Mouse (Mus musculus) bone marrow, adult 2 months (tissue): ENCODE data around the gene Pef1. TPM values are rescaled to one million over a fixed set of nuclear protein-coding genes. Genes with fewer than 3 reads are reported as not detected.

ENCODE experiments used
- H3K27ac ChIP-seq: fragments of 200-500 bp; 2 replicates; pipeline ENCODE4 v1.5.1; 2012; ENCODE audit warnings: low read depth, mild to moderate bottlenecking, control low read depth, inconsistent platforms, low read length; ENCODE audit not compliant: control insufficient read depth, poor library complexity, insufficient read depth
- H3K4me1 ChIP-seq: fragments of 200-500 bp; 2 replicates; pipeline ENCODE4 v1.6.1; 2011; ENCODE audit warnings: low read length; ENCODE audit not compliant: control insufficient read depth, insufficient read depth
- H3K4me3 ChIP-seq: fragments of 200-500 bp; replicated peaks from 2 replicates; pipeline ENCODE3; 2011; ENCODE audit warnings: mild to moderate bottlenecking, low read depth, low read length, control low read depth; ENCODE audit not compliant: control insufficient read depth
- CTCF ChIP-seq: fragments of 200-500 bp; IDR thresholded peaks from 2 replicates; pipeline ENCODE4 v1.5.1; 2011; ENCODE audit warnings: low read length, control low read depth; ENCODE audit not compliant: control insufficient read depth, insufficient read depth
- POLR2A ChIP-seq: fragments of 200-500 bp; IDR thresholded peaks from 2 replicates; pipeline ENCODE4 v1.6.1; 2011; ENCODE audit warnings: low read depth, mild to moderate bottlenecking, control low read depth, low read length, borderline replicate concordance; ENCODE audit not compliant: control insufficient read depth
- WGBS: fragments of 180-500 bp; shearing (Covaris S2); methylation state at CpG from one replicate; pipeline ENCODE4 v1.1.7; 2018; 5-methylcytosine and 5-hydroxymethylcytosine counted together
- polyA plus RNA-seq: library from polyadenylated mRNA; stranded (reverse); fragments of >200 nt; gene quantifications from 2 replicates; pipeline ENCODE4 v1.2.4, GENCODE M21; 2011; ENCODE audit warnings: low replicate concordance; ENCODE audit not compliant: missing spikeins, insufficient read depth, insufficient read length

The Pef1 gene
- polyA plus RNA-seq, 1 experiment, result 32.6 TPM

GRCm38 (mm10) chr4:130120752-130121151, 18.4 kb downstream of the Pef1 start:
- no peaks in the 10 kb centered on the region for H3K4me1 ChIP-seq
- H3K27ac ChIP-seq, result no peak overlapping the region
- TF ChIP-seq CTCF (no peak), POLR2A (no peak)
- H3K4me3 ChIP-seq, result no peak overlapping the region
- 82% methylated on average over 4 of the region's 4 CpGs for WGBS

GRCm38 (mm10) chr4:130121560-130121959, 19.2 kb downstream of the Pef1 start:
- Histone ChIP-seq H3K4me3 (no peak overlapping the region), H3K4me1 (no peaks in the 10 kb centered on the region), H3K27ac (no peak overlapping the region)
- TF ChIP-seq POLR2A, result no peak
- TF ChIP-seq CTCF, result no peak
- WGBS, result 94% methylated on average over 8 of the region's 8 CpGs

GRCm38 (mm10) chr4:130123020-130123419, 20.7 kb downstream of the Pef1 start:
- no peak overlapping the region for H3K4me3 ChIP-seq
- H3K4me1 ChIP-seq, result no peaks in the 10 kb centered on the region
- TF ChIP-seq CTCF, result no peak
- no peak for TF ChIP-seq POLR2A
- WGBS, result 88% methylated on average over 5 of the region's 5 CpGs
- no peak overlapping the region for H3K27ac ChIP-seq

- H3K4me3 ChIP-seq, result no peak overlapping the region
- H3K27ac ChIP-seq, result no peak overlapping the region
- H3K4me1 ChIP-seq, result no peaks in the 10 kb centered on the region
- 91% methylated on average over 4 of the region's 4 CpGs for WGBS
- no peak for TF ChIP-seq CTCF
- TF ChIP-seq POLR2A, result no peak
These were observed 21.8 kb downstream of the Pef1 start for GRCm38 (mm10) chr4:130124110-130124509.

DNA sequence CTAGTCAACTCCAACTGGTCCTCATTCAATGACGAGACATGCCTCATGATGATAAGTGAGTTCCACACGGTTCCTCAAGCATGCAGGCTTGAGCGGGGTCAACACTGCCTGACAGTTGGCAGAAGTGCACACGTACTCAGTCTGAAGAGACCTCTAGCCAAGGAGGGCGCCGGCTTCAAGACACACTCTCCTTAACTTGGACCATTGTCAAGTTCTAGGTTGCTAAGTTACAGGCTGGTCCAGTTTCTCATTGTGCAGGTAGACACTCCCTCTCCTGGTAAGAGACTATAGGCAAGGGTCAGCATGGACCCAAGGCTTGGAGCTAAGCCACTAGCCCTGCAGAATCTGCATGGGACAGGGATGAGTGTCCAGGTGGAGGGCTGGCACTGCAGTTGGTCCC, 22.8 kb downstream of the Pef1 start:
- no peak overlapping the region for H3K27ac ChIP-seq
- H3K4me1 ChIP-seq, result no peaks in the 10 kb centered on the region
- 91% methylated on average over 6 of the region's 6 CpGs for WGBS
- H3K4me3 ChIP-seq, result no peak overlapping the region
- no peak for TF ChIP-seq CTCF
- TF ChIP-seq POLR2A, result no peak

GRCm38 (mm10) chr4:130125935-130126334, 23.6 kb downstream of the Pef1 start:
- Histone ChIP-seq H3K4me1 (no peaks in the 10 kb centered on the region), H3K4me3 (no peak overlapping the region), H3K27ac (no peak overlapping the region)
- no peak for TF ChIP-seq CTCF
- no peak for TF ChIP-seq POLR2A
- WGBS, result 93% methylated on average over 5 of the region's 5 CpGs

- no peak overlapping the region for H3K27ac ChIP-seq
- WGBS, result 68% methylated on average over 5 of the region's 5 CpGs
- no peak for TF ChIP-seq POLR2A
- TF ChIP-seq CTCF, result no peak
These were observed 26.5 kb downstream of the Pef1 start for GRCm38 (mm10) chr4:130128907-130129306.

DNA sequence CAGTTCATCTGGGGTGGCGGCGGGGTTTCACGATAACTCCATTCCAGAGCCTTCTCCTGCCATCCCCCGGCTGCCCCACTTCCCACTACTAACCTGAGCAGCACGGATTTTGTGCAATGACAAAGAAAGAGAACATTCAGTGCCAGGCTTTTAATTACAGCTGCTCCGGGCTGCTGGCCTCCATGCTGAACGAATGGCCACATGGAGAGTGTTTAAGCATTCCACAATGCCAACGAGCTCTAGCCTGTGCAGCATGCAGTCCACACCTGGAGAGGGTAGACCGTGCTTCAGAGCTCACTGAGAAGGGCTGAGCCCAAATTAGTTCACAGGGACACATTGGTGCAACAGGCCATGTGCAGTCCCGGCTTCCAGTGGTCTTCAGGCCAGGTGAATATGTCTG, 27.7 kb downstream of the Pef1 start:
- no peak overlapping the region for H3K27ac ChIP-seq
- no peak for TF ChIP-seq POLR2A
- TF ChIP-seq CTCF, result no peak
- no peak overlapping the region for H3K4me3 ChIP-seq
- H3K4me1 ChIP-seq, result no peaks in the 10 kb centered on the region; the same call in 1 of the 2 replicates
- 82% methylated on average over 10 of the region's 10 CpGs for WGBS

More at GRCm38 (mm10) chr4:130128907-130129306, 26.5 kb downstream of the Pef1 start:
- no peak overlapping the region for H3K4me3 ChIP-seq
- H3K4me1 ChIP-seq, result no peaks in the 10 kb centered on the region
